Mouse (Mus musculus): ENCODE data around the gene Phactr2. TPM values are rescaled to one million over a fixed set of nuclear protein-coding genes. Genes with fewer than 3 reads are reported as not detected.

Phactr2 gene
- polyA plus RNA-seq, 1 experiment from 2014 or later = 28.8 TPM

DNA sequence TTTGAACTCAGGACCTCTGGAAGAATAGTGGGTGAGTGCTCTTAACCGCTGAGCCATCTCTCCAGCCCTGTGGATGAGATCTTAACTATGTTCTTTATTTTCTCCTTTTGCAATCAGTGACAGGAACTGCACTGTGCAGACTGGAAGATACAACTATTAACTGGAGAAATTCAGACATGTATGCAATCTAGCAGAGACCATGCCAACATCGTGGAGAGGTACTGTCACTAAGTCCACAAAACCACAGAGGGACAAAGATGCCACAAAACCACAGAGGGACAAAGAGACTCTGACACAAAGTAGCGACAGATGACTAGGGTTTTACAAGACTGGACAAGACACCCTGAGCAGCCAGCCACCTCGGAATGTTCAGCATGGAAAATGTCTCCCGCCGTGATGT, 30.6 kb downstream of the Phactr2 start:
- no peak overlapping the region for H3K4me2 ChIP-seq (ENCODE audit: low read depth, severe bottlenecking)
- 89% methylated on average over 6 of the region's 6 CpGs for WGBS
- no peak overlapping the region for H3K27ac ChIP-seq (replicated peaks; ENCODE audit: low read depth, low read length)
- DNase-seq (ENCODE audit: low spot score) (no peak), ATAC-seq (ENCODE audit: insufficient number of reproducible peaks, low FRiP score, low TSS enrichment, low read depth) (no peak)
- H3K27me3 ChIP-seq (ENCODE audit: control insufficient read depth, insufficient read depth, low read length) = no peaks in the 10 kb centered on the region
- no peaks in the 10 kb centered on the region for H3K36me3 ChIP-seq (ENCODE audit: control insufficient read depth, insufficient read depth, low read length)
- H3K4me1 ChIP-seq (ENCODE audit: control insufficient read depth, insufficient read depth, low read length) = no peaks in the 10 kb centered on the region
- no peak overlapping the region for H3K9ac ChIP-seq (ENCODE audit: low read length)
- H3K4me3 ChIP-seq (ENCODE audit: low read depth, low read length) = no peak overlapping the region
- no peaks in the 10 kb centered on the region for H3K9me3 ChIP-seq (ENCODE audit: control insufficient read depth, low read length)

DNA sequence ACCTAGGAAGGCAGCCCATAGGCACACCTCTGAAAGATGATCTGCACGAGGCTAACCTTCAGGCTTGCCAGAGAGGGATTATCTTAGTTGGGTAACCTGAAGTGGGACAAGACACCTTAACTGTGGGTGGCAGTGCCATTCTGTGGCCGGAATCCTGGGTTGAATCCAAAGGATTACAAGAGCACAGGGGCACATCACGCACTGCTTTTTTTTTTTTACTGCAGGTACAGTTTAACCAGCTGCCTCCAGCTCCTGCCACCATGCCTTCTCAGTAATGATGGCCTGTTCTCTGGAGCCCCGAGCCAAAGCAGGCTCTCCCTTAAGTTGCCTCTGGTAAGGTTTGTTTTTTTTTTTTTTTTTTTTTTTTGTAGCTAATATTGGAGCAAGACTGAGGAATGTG, 33.9 kb downstream of the Phactr2 start:
- no peaks in the 10 kb centered on the region for H3K36me3 ChIP-seq (ENCODE audit: control insufficient read depth, insufficient read depth, low read length)
- DNase-seq (ENCODE audit: low spot score) (no peak), ATAC-seq (ENCODE audit: insufficient number of reproducible peaks, low FRiP score, low TSS enrichment, low read depth) (no peak)
- no peak overlapping the region for H3K4me3 ChIP-seq (ENCODE audit: low read depth, low read length)
- no peaks in the 10 kb centered on the region for H3K4me1 ChIP-seq (ENCODE audit: control insufficient read depth, insufficient read depth, low read length)
- no peaks in the 10 kb centered on the region for H3K9me3 ChIP-seq (ENCODE audit: control insufficient read depth, low read length)
- H3K27ac ChIP-seq (replicated peaks; ENCODE audit: low read depth, low read length) = no peak overlapping the region
- 80% methylated on average over 4 of the region's 4 CpGs for WGBS
- H3K4me2 ChIP-seq (ENCODE audit: low read depth, severe bottlenecking) = no peak overlapping the region
- no peak overlapping the region for H3K9ac ChIP-seq (ENCODE audit: low read length)
- no peaks in the 10 kb centered on the region for H3K27me3 ChIP-seq (ENCODE audit: control insufficient read depth, insufficient read depth, low read length)

DNA sequence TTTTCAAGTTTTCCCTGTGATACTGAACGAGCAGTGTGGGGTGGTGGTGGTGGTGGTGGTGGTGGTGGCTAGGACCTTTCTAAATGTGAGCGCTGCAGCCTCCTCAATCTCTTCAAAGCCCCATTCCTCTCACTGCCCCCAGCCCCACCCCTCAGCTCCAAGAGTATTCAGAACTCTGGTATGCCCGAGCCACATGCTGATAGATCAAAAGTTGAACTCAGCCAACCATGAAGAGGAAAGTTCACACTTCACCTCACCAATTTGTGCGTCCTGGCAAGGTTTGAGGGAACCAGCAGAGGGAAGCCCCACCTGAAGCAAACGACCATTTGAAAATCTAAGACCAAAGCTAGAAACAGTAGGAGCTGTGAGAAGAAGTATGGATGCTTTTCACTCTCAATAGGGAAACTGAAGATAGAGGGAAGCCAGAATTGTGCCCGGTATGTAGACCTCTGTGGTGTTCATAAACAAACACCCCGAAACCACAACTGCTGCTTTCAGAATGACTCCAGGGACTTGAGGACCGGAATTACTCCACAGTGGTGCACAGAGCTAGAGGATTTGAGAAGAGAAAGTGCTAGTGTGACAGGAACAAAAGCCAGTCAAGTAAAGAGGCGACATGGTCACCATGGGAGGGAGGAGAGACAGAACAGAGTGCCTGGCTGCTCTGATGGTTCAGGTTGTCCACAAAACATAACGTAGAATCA, 35.9 kb downstream of the Phactr2 start:
- Histone ChIP-seq H3K27me3 (ENCODE audit: control insufficient read depth, insufficient read depth, low read length) (no peaks in the 10 kb centered on the region), H3K4me2 (ENCODE audit: low read depth, severe bottlenecking) (no peak overlapping the region), H3K36me3 (ENCODE audit: control insufficient read depth, insufficient read depth, low read length) (no peaks in the 10 kb centered on the region), H3K4me3 (ENCODE audit: low read depth, low read length) (no peak overlapping the region), H3K27ac (replicated peaks; ENCODE audit: low read depth, low read length) (no peak overlapping the region), H3K9me3 (ENCODE audit: control insufficient read depth, low read length) (no peaks in the 10 kb centered on the region), H3K9ac (ENCODE audit: low read length) (no peak overlapping the region), H3K4me1 (ENCODE audit: control insufficient read depth, insufficient read depth, low read length) (no peaks in the 10 kb centered on the region)
- ATAC-seq (ENCODE audit: insufficient number of reproducible peaks, low FRiP score, low TSS enrichment, low read depth) = no peak
- DNase-seq (ENCODE audit: low spot score) = peak; percentile 15
- WGBS = 78% methylated on average over 10 of the region's 10 CpGs

DNA sequence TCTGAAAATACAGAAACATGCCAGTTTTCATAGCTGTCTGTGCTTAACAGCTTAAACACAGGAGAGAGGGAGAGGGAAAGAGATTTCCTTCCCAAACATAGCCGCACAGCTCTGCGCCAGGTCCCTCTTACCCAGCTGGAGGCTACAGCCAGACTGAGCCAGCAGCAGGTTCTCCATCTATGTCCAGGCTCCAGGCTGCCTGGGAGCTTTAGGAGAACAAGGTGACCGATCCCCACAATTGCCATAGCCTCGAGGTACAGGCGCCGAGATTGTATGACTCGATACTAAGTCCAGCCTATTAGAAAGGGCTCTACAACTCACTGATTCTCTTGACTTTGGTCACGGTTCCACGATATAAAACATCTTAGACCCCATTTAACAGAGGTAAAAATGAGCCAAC, 37.2 kb downstream of the Phactr2 start:
- no peak overlapping the region for H3K9ac ChIP-seq (ENCODE audit: low read length)
- no peaks in the 10 kb centered on the region for H3K27me3 ChIP-seq (ENCODE audit: control insufficient read depth, insufficient read depth, low read length)
- no peaks in the 10 kb centered on the region for H3K36me3 ChIP-seq (ENCODE audit: control insufficient read depth, insufficient read depth, low read length)
- H3K4me3 ChIP-seq (ENCODE audit: low read depth, low read length) = no peak overlapping the region
- WGBS = 87% methylated on average over 9 of the region's 9 CpGs
- no peaks in the 10 kb centered on the region for H3K9me3 ChIP-seq (ENCODE audit: control insufficient read depth, low read length)
- H3K27ac ChIP-seq (replicated peaks; ENCODE audit: low read depth, low read length) = no peak overlapping the region
- no peaks in the 10 kb centered on the region for H3K4me1 ChIP-seq (ENCODE audit: control insufficient read depth, insufficient read depth, low read length)
- H3K4me2 ChIP-seq (ENCODE audit: low read depth, severe bottlenecking) = no peak overlapping the region
- DNase-seq (ENCODE audit: low spot score) (no peak), ATAC-seq (ENCODE audit: insufficient number of reproducible peaks, low FRiP score, low TSS enrichment, low read depth) (no peak)

DNA sequence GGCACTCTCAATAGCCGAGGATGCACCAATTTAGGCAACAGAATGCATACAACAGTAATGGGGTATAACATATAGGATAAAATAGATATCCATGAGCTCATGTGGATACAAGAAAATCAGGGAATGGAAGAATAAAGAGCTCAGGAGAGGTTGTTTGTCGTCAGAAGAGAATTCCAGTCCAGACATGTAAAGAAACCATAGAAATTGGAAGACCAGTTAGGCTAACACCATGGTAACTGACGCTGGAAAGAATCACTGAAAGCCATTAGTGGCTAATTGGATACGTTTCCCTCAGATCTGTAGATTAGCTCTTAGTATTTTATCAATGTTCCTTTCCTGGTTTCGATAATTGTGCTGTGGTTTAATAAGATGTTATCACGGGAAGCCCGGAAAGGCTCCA, 41.2 kb downstream of the Phactr2 start:
- no peak for DNase-seq (ENCODE audit: low spot score)
- ATAC-seq (ENCODE audit: insufficient number of reproducible peaks, low FRiP score, low TSS enrichment, low read depth) = no peak
- Histone ChIP-seq H3K27me3 (ENCODE audit: control insufficient read depth, insufficient read depth, low read length) (no peaks in the 10 kb centered on the region), H3K4me1 (ENCODE audit: control insufficient read depth, insufficient read depth, low read length) (no peaks in the 10 kb centered on the region), H3K4me3 (ENCODE audit: low read depth, low read length) (no peak overlapping the region), H3K9me3 (ENCODE audit: control insufficient read depth, low read length) (no peaks in the 10 kb centered on the region), H3K27ac (replicated peaks; ENCODE audit: low read depth, low read length) (no peak overlapping the region), H3K36me3 (ENCODE audit: control insufficient read depth, insufficient read depth, low read length) (no peaks in the 10 kb centered on the region), H3K4me2 (ENCODE audit: low read depth, severe bottlenecking) (no peak overlapping the region), H3K9ac (ENCODE audit: low read length) (no peak overlapping the region)
- WGBS = 41% methylated on average over 7 of the region's 7 CpGs

DNA sequence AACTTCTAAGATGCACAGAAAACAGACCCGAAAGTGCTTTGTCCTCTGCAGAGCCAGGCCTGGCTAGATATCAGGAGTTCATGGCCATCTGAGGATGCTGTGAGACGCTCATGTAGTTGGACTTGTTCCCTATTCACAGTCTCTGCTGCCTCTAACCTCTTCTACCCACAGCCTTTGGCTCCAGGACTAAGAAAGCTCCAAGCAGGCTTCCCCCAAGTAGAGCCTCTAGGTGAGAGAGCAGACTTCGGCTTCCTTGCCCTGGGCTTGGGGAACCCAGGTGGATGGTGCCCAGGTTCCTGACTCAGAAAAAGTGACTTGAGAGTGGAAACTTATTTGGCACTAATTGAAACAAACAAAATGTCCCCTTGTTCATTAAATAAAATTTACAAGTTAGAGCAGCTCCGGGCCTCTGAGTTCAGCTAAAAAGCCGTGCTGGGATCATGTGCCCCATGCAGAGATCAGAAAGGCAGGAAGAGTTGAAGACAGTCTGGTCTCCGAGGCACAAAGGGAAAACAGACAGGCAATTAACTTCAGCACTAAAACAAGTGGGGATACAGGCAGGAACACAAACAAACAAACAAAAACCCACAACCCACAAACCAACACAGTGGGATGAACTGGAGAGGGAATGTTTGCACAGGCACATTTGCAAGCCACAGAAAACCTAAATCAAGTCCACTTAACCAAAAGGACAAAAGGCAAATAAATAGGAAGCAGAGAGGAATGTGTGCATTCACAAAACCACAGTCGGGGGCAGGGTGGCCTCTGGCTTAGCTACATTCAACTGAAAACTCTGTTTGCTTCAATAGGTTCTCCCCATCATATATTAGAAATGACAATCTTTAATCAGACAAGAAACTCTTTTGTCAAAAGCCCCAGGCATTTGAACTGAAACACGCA, 42.3 kb downstream of the Phactr2 start:
- no peak for ATAC-seq (ENCODE audit: insufficient number of reproducible peaks, low FRiP score, low TSS enrichment, low read depth)
- H3K9me3 ChIP-seq (ENCODE audit: control insufficient read depth, low read length) = no peaks in the 10 kb centered on the region
- no peak overlapping the region for H3K4me3 ChIP-seq (ENCODE audit: low read depth, low read length)
- no peaks in the 10 kb centered on the region for H3K36me3 ChIP-seq (ENCODE audit: control insufficient read depth, insufficient read depth, low read length)
- H3K27me3 ChIP-seq (ENCODE audit: control insufficient read depth, insufficient read depth, low read length) = no peaks in the 10 kb centered on the region
- 24% methylated on average over 8 of the region's 8 CpGs for WGBS
- DNase-seq (ENCODE audit: low spot score) = peak; percentile 50
- H3K4me2 ChIP-seq (ENCODE audit: low read depth, severe bottlenecking) = no peak overlapping the region
- H3K4me1 ChIP-seq (ENCODE audit: control insufficient read depth, insufficient read depth, low read length) = no peaks in the 10 kb centered on the region
- H3K27ac ChIP-seq (replicated peaks; ENCODE audit: low read depth, low read length) = no peak overlapping the region
- no peak overlapping the region for H3K9ac ChIP-seq (ENCODE audit: low read length)

DNA sequence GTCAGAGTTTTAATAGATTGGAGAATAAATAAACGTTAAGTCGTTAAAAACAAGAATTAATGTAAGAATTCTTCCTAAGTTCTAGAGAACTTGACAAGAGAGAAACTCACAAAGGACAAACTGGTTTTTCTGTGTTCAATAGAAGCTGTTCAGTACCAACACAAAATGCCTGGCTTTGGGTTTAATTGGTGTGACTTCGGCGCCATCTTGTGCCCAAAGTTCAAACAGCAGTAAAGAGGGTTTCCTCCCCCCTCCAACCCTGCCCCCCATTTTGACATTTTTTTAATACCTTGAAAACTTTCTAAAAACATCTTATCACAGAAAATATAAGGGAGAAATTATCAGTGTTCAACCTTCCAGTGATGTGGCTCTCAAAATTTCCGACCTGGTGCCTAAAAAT, 44.4 kb downstream of the Phactr2 start:
- ATAC-seq (ENCODE audit: insufficient number of reproducible peaks, low FRiP score, low TSS enrichment, low read depth) = no peak
- Histone ChIP-seq H3K4me3 (ENCODE audit: low read depth, low read length) (no peak overlapping the region), H3K4me2 (ENCODE audit: low read depth, severe bottlenecking) (no peak overlapping the region), H3K9me3 (ENCODE audit: control insufficient read depth, low read length) (no peaks in the 10 kb centered on the region), H3K27ac (replicated peaks; ENCODE audit: low read depth, low read length) (no peak overlapping the region), H3K27me3 (ENCODE audit: control insufficient read depth, insufficient read depth, low read length) (no peaks in the 10 kb centered on the region), H3K36me3 (ENCODE audit: control insufficient read depth, insufficient read depth, low read length) (no peaks in the 10 kb centered on the region), H3K9ac (ENCODE audit: low read length) (no peak overlapping the region), H3K4me1 (ENCODE audit: control insufficient read depth, insufficient read depth, low read length) (no peaks in the 10 kb centered on the region)
- 17% methylated on average over 5 of the region's 5 CpGs for WGBS
- peak; percentile 79 for DNase-seq (ENCODE audit: low spot score)

DNA sequence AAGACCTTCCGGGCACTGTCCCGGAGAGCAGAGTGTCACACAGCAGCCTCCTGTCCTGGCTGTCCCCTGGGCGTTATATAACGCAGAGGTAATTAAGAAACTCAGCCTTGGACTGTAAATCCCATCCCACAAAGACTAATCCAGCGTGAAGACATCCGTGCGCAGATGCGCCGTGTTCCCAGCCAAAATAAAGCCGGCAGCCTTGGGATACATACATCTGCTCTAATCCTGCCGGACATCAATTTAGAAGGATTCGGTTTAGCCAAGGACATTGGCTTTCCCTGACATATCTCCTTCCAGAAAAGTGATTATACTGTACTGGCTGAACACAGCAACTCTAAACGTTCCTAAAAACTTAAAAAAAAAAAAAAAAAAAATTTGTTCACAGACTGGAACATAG, 45.0 kb downstream of the Phactr2 start:
- no peak overlapping the region for H3K9ac ChIP-seq (ENCODE audit: low read length)
- H3K4me2 ChIP-seq (ENCODE audit: low read depth, severe bottlenecking) = no peak overlapping the region
- H3K36me3 ChIP-seq (ENCODE audit: control insufficient read depth, insufficient read depth, low read length) = no peaks in the 10 kb centered on the region
- WGBS = 40% methylated on average over 13 of the region's 13 CpGs
- no peaks in the 10 kb centered on the region for H3K27me3 ChIP-seq (ENCODE audit: control insufficient read depth, insufficient read depth, low read length)
- ATAC-seq (ENCODE audit: insufficient number of reproducible peaks, low FRiP score, low TSS enrichment, low read depth) = no peak
- peak; percentile 34 for DNase-seq (ENCODE audit: low spot score)
- H3K4me1 ChIP-seq (ENCODE audit: control insufficient read depth, insufficient read depth, low read length) = no peaks in the 10 kb centered on the region
- H3K27ac ChIP-seq (replicated peaks; ENCODE audit: low read depth, low read length) = no peak overlapping the region
- H3K4me3 ChIP-seq (ENCODE audit: low read depth, low read length) = no peak overlapping the region
- no peaks in the 10 kb centered on the region for H3K9me3 ChIP-seq (ENCODE audit: control insufficient read depth, low read length)

Measured in limb, embryonic 11.5 days (tissue).